ENCODE assay signal across 8 mouse cellular contexts in the genomic region with DNA sequence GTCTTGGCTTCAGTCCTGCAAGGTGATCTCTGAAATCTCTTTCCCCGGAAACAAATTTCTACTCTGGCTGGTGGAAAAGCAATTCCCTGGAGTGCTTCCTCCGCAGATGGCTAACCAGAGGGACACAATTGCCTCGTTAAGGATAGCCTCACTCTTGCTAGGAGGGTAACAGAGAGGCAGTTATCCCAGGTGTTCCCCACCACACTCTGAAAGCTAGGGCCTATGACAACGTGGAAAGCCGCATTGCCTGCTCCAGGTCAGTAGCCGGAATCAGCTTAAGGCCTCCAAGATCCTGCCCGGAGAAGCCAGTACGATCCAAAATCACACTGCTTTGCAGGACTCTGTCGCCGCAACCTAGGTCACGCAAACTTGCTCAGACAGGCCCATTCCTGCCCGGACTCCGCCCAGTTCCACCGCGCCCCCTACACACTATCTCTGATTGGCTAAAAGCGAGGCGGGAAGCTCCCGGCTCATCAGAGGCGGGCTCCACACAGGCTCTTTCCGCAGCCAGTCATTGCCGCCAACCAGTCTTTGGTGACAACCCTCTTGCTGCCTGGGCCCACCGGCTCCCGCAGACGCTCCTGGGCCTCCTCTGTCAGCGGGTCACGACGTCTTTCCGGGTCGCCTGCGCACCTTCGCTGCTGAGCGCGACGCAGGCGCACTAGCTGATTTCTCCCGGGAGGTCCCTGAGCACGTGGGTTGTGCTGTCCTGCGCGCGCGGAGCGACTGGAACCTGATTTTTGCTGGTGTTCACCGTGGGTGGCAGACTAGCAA. TPM values are rescaled to one million over a fixed set of nuclear protein-coding genes. Genes with fewer than 3 reads are reported as not detected.
A peak's percentile ranks its signal among the peaks of the same experiment; 100 is the strongest.
DNase-seq lines count a peak whose midpoint lies in the region; ATAC-seq lines count a peak whose summit lies in the region.

Mthfd1 (plus strand) TSS at position 574 of the 774 bp plus-strand sequence.

- peaks cover 12% of the 10 kb centered on the region for H3K4me1 ChIP-seq in intestine, embryonic 14.5 days (replicated peaks; ENCODE audit: control insufficient read depth, insufficient read depth, low read length)

- H3K4me3 ChIP-seq in intestine, embryonic 14.5 days (ENCODE audit: low read depth, low read length): peak within 1 kb of the TSS; percentile 73

- WGBS in intestine, embryonic 14.5 days: 2% methylated on average over 43 of the region's 43 CpGs

- peak within 1 kb of the TSS; percentile 67 for H3K9ac ChIP-seq in intestine, embryonic 14.5 days (ENCODE audit: low read length)

- peak; percentile 99 for ATAC-seq in intestine, embryonic 14.5 days (replicated peaks; ENCODE audit: low FRiP score, low TSS enrichment, low read depth)

- H3K4me2 ChIP-seq in intestine, embryonic 14.5 days (ENCODE audit: low read length): peak within 1 kb of the TSS; percentile 92

- intact Hi-C loops in left cerebral cortex, postnatal 14 days (cut with DNase I): no loop called here

- H3K27me3 ChIP-seq in intestine, embryonic 14.5 days (replicated peaks; ENCODE audit: control insufficient read depth, insufficient read depth, low read length): no peaks in the 10 kb centered on the region

- peak; percentile 84 to 86 for DNase-seq in adrenal gland, adult 18-20 months (ENCODE audit: low spot score in 2 of 2)
- peak; percentile 95 for DNase-seq in embryo, embryonic 11 days
- peak; percentile 98 for DNase-seq in gastrocnemius, postnatal 25 days
- DNase-seq in intestine, embryonic 14.5 days (ENCODE audit: low spot score): peak; percentile 95
- DNase-seq in left cerebral cortex, postnatal 14 days (ENCODE audit: low spot score in 2 of 2): peak; percentile 96 to 98
- peak; percentile 96 for DNase-seq in mesoderm, embryonic 11.5 days (ENCODE audit: low read depth, low spot score)
- DNase-seq in right cerebral cortex, postnatal 36 days (ENCODE audit: low spot score in 2 of 2): peak; percentile 97 to 98
- peak; percentile 97 for DNase-seq in yolk sac, embryonic 10.5 days (ENCODE audit: low spot score)

- H3K36me3 ChIP-seq in intestine, embryonic 14.5 days (ENCODE audit: control insufficient read depth, insufficient read depth, low read length): no peaks in the 10 kb centered on the region

- peak within 1 kb of the TSS; percentile 68 for H3K27ac ChIP-seq in intestine, embryonic 14.5 days (ENCODE audit: low read depth)

- H3K9me3 ChIP-seq in intestine, embryonic 14.5 days (ENCODE audit: control insufficient read depth, low read length): no peaks in the 10 kb centered on the region

RNA-seq across cellular contexts. Expression of gene Mthfd1, which starts in this region (rescaled TPM):
- total RNA-seq in adrenal gland, adult 18-20 months (2021): 10 to 100 TPM; 30.9 to 47.3 TPM
- total RNA-seq in gastrocnemius, postnatal 25 days (2021): 10 to 100 TPM; 28.0 to 30.2 TPM
- 98.8 and 101 TPM in 2 replicates for polyA plus RNA-seq in intestine, embryonic 14.5 days (2014; fragmentation: Nextera tagmentation; extraction: Ambion mirVana)
- 10 to 100 TPM; 35.8 to 36.6 TPM for total RNA-seq in left cerebral cortex, postnatal 14 days (2021)

Comparison
In these comparisons a context has a peak if more than half of its experiments do, and no peak if none do; other contexts are left out.
1. Peak in every context shown above with its lines: DNase-seq, ATAC-seq, H3K4me3 ChIP-seq and H3K27ac ChIP-seq.